Mouse (Mus musculus): Measurements from ENCODE around the gene Btf3l4. TPM values are rescaled to one million over a fixed set of nuclear protein-coding genes. Genes with fewer than 3 reads are reported as not detected.

Btf3l4 gene
- polyA plus RNA-seq, 1 experiment from 2014 or later = 177 TPM

GRCm38 (mm10) chr4:108845824-108846569 is 12.6 kb upstream of the Btf3l4 start:
- 95% methylated on average over 5 of the region's 5 CpGs for WGBS
- ATAC-seq = no peak
- H3K4me1 ChIP-seq (ENCODE audit: control insufficient read depth, insufficient read depth, low read length) = peaks cover 25% of the 10 kb centered on the region
- H3K4me2 ChIP-seq (ENCODE audit: low read length) = no peak overlapping the region
- no peak overlapping the region for H3K4me3 ChIP-seq (ENCODE audit: low read depth, low read length)
- H3K9ac ChIP-seq (ENCODE audit: low read depth, low read length) = no peak overlapping the region
- peaks cover 4% of the 10 kb centered on the region; the same call in 1 of the 2 replicates for H3K36me3 ChIP-seq (ENCODE audit: control insufficient read depth, insufficient read depth, low read length)
- no peaks in the 10 kb centered on the region for H3K27me3 ChIP-seq (ENCODE audit: control insufficient read depth, insufficient read depth, low read depth, low read length)
- no peak overlapping the region for H3K27ac ChIP-seq (ENCODE audit: low read length)
- H3K9me3 ChIP-seq (replicated peaks; ENCODE audit: control insufficient read depth, low read length, poor library complexity, severe bottlenecking) = no peaks in the 10 kb centered on the region

GRCm38 (mm10) chr4:108843336-108843735 is 9.9 kb upstream of the Btf3l4 start:
- Histone ChIP-seq H3K9ac (ENCODE audit: low read depth, low read length) (no peak overlapping the region), H3K4me1 (ENCODE audit: control insufficient read depth, insufficient read depth, low read length) (peaks cover 4% of the 10 kb centered on the region; the same call in 1 of the 2 replicates), H3K27me3 (ENCODE audit: control insufficient read depth, insufficient read depth, low read depth, low read length) (no peaks in the 10 kb centered on the region), H3K4me3 (ENCODE audit: low read depth, low read length) (no peak overlapping the region), H3K9me3 (replicated peaks; ENCODE audit: control insufficient read depth, low read length, poor library complexity, severe bottlenecking) (no peaks in the 10 kb centered on the region), H3K36me3 (ENCODE audit: control insufficient read depth, insufficient read depth, low read length) (0 out of 2 replicates have a peak, but pooled peaks cover 2% of the 10 kb centered on the region), H3K4me2 (ENCODE audit: low read length) (no peak overlapping the region), H3K27ac (ENCODE audit: low read length) (no peak overlapping the region)
- ATAC-seq = no peak

DNA sequence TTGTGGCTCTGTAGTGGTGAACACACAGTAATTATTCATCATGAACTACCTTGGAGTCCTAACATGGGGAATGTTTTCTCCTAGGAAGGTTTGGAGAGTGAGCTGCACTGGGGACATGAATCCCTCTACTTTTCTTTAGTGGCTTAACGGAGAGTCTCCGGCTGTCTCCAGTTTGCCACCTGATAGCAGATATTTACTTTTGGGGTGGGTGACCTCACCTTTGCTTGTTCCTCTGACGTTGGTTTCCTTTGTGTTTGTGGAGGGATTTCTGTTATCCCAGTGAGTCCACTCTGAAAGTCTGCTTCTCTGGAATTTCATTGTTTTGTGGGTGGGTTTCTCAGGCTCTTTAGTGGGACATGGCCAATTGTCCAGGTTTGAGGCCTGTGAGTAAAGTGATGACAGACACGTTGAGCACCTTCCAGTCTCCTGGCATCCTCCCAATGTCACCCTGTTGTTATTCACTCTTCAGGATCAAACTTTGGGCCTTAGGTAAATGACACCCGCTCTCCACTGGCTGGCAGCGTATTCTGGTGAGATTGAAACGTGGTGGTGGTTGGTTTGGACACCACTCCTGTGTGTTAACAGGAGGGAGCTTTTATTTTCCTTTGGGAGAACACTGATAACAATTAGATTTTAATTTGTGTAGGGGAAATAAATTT is 8.6 kb upstream of the Btf3l4 start:
- Histone ChIP-seq H3K4me2 (ENCODE audit: low read length) (no peak overlapping the region), H3K9ac (ENCODE audit: low read depth, low read length) (no peak overlapping the region), H3K4me1 (ENCODE audit: control insufficient read depth, insufficient read depth, low read length) (peaks cover 7% of the 10 kb centered on the region), H3K27ac (ENCODE audit: low read length) (no peak overlapping the region), H3K4me3 (ENCODE audit: low read depth, low read length) (no peak overlapping the region), H3K27me3 (ENCODE audit: control insufficient read depth, insufficient read depth, low read depth, low read length) (no peaks in the 10 kb centered on the region), H3K9me3 (replicated peaks; ENCODE audit: control insufficient read depth, low read length, poor library complexity, severe bottlenecking) (no peaks in the 10 kb centered on the region), H3K36me3 (ENCODE audit: control insufficient read depth, insufficient read depth, low read length) (0 out of 2 replicates have a peak, but pooled peaks cover 2% of the 10 kb centered on the region)
- no peak for ATAC-seq
- WGBS = 92% methylated on average over 7 of the region's 7 CpGs

GRCm38 (mm10) chr4:108838031-108838430 is 4.6 kb upstream of the Btf3l4 start:
- ATAC-seq = no peak
- Histone ChIP-seq H3K9me3 (replicated peaks; ENCODE audit: control insufficient read depth, low read length, poor library complexity, severe bottlenecking) (no peaks in the 10 kb centered on the region), H3K36me3 (ENCODE audit: control insufficient read depth, insufficient read depth, low read length) (0 out of 2 replicates have a peak, but pooled peaks cover 2% of the 10 kb centered on the region), H3K9ac (ENCODE audit: low read depth, low read length) (no peak overlapping the region), H3K27ac (ENCODE audit: low read length) (no peak overlapping the region), H3K27me3 (ENCODE audit: control insufficient read depth, insufficient read depth, low read depth, low read length) (no peaks in the 10 kb centered on the region), H3K4me3 (ENCODE audit: low read depth, low read length) (no peak overlapping the region), H3K4me2 (ENCODE audit: low read length) (no peak overlapping the region), H3K4me1 (ENCODE audit: control insufficient read depth, insufficient read depth, low read length) (peaks cover 22% of the 10 kb centered on the region)
- 91% methylated on average over 4 of the region's 4 CpGs for WGBS

GRCm38 (mm10) chr4:108835496-108835895 is 2.1 kb upstream of the Btf3l4 start:
- H3K27ac ChIP-seq (ENCODE audit: low read length) = peak overlapping the region; percentile 93; the same call in 1 of the 2 replicates
- ATAC-seq = no peak
- H3K4me1 ChIP-seq (ENCODE audit: control insufficient read depth, insufficient read depth, low read length) = peaks cover 36% of the 10 kb centered on the region
- H3K4me2 ChIP-seq (ENCODE audit: low read length) = peak overlapping the region; percentile 83
- H3K9me3 ChIP-seq (replicated peaks; ENCODE audit: control insufficient read depth, low read length, poor library complexity, severe bottlenecking) = no peaks in the 10 kb centered on the region
- H3K36me3 ChIP-seq (ENCODE audit: control insufficient read depth, insufficient read depth, low read length) = 0 out of 2 replicates have a peak, but pooled peaks cover under 1% of the 10 kb centered on the region
- peak overlapping the region; percentile 57 for H3K4me3 ChIP-seq (ENCODE audit: low read depth, low read length)
- H3K27me3 ChIP-seq (ENCODE audit: control insufficient read depth, insufficient read depth, low read depth, low read length) = no peaks in the 10 kb centered on the region
- peak overlapping the region; percentile 70 for H3K9ac ChIP-seq (ENCODE audit: low read depth, low read length)
- 60% methylated on average over 3 of the region's 3 CpGs for WGBS

DNA sequence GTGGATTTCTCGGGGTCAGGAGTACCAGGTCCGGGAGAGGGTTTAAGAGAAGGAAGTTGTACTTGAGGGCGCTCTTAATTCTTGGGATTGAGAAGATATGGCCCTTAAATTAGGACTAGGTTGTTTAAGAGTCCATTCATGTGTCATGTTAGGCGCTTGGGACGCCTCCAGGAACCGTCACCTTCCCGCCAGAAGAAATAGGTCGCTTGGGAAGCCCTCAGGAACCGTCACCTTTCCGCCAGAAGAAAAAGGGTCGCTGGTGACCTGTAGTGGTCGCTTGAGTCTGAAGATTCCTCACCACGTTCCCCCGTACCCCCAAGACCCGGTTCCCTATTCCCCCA is 1.5 kb upstream of the Btf3l4 start:
- peaks cover 36% of the 10 kb centered on the region for H3K4me1 ChIP-seq (ENCODE audit: control insufficient read depth, insufficient read depth, low read length)
- no peaks in the 10 kb centered on the region for H3K9me3 ChIP-seq (replicated peaks; ENCODE audit: control insufficient read depth, low read length, poor library complexity, severe bottlenecking)
- H3K4me3 ChIP-seq (ENCODE audit: low read depth, low read length) = peak overlapping the region; percentile 57
- WGBS = under 1% methylated on average over 15 of the region's 15 CpGs
- no peaks in the 10 kb centered on the region for H3K36me3 ChIP-seq (ENCODE audit: control insufficient read depth, insufficient read depth, low read length)
- no peak for ATAC-seq
- H3K4me2 ChIP-seq (ENCODE audit: low read length) = peak overlapping the region; percentile 83
- peak overlapping the region; percentile 93 for H3K27ac ChIP-seq (ENCODE audit: low read length)
- H3K27me3 ChIP-seq (ENCODE audit: control insufficient read depth, insufficient read depth, low read depth, low read length) = no peaks in the 10 kb centered on the region
- peak overlapping the region; percentile 70 for H3K9ac ChIP-seq (ENCODE audit: low read depth, low read length)

GRCm38 (mm10) chr4:108834115-108834970 is 929 bp upstream of the Btf3l4 start, which contains the start of gene Txndc12:
Gene Txndc12, plus strand, starts transcription at chr4:108834601.
- no peaks in the 10 kb centered on the region for H3K36me3 ChIP-seq (ENCODE audit: control insufficient read depth, insufficient read depth, low read length)
- H3K27ac ChIP-seq (ENCODE audit: low read length) = peak within 1 kb of the TSS; percentile 93
- peaks cover 36% of the 10 kb centered on the region for H3K4me1 ChIP-seq (ENCODE audit: control insufficient read depth, insufficient read depth, low read length)
- no peaks in the 10 kb centered on the region for H3K9me3 ChIP-seq (replicated peaks; ENCODE audit: control insufficient read depth, low read length, poor library complexity, severe bottlenecking)
- under 1% methylated on average over 34 of the region's 34 CpGs for WGBS
- peak within 1 kb of the TSS; percentile 57 for H3K4me3 ChIP-seq (ENCODE audit: low read depth, low read length)
- H3K4me2 ChIP-seq (ENCODE audit: low read length) = peak within 1 kb of the TSS; percentile 83
- peak; percentile 81 for ATAC-seq
- peak within 1 kb of the TSS; percentile 88 for H3K9ac ChIP-seq (ENCODE audit: low read depth, low read length)
- no peaks in the 10 kb centered on the region for H3K27me3 ChIP-seq (ENCODE audit: control insufficient read depth, insufficient read depth, low read depth, low read length)

DNA sequence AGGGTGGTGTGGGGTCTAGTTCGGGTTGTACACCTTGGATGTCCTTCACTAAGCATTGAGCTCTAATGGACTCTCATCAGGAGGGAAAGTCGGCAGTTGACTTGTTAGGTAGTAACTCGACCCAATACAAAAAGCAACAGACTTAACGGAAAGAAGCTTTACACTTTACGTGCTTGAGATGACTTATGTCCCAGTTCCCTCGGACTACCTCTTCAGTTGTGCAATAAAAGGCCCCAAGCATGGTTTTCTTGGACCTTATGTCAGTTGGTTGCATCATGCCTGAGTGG is 357 bp upstream of the Btf3l4 start:
- 0% methylated on average over 6 of the region's 6 CpGs for WGBS
- no peaks in the 10 kb centered on the region for H3K27me3 ChIP-seq (ENCODE audit: control insufficient read depth, insufficient read depth, low read depth, low read length)
- H3K4me1 ChIP-seq (ENCODE audit: control insufficient read depth, insufficient read depth, low read length) = peaks cover 36% of the 10 kb centered on the region
- peak overlapping the region; percentile 93 for H3K27ac ChIP-seq (ENCODE audit: low read length)
- H3K4me3 ChIP-seq (ENCODE audit: low read depth, low read length) = peak overlapping the region; percentile 57
- H3K4me2 ChIP-seq (ENCODE audit: low read length) = peak overlapping the region; percentile 83
- H3K9me3 ChIP-seq (replicated peaks; ENCODE audit: control insufficient read depth, low read length, poor library complexity, severe bottlenecking) = no peaks in the 10 kb centered on the region
- peaks cover 2% of the 10 kb centered on the region; the same call in 1 of the 2 replicates for H3K36me3 ChIP-seq (ENCODE audit: control insufficient read depth, insufficient read depth, low read length)
- ATAC-seq = no peak
- peak overlapping the region; percentile 70 for H3K9ac ChIP-seq (ENCODE audit: low read depth, low read length)

Measured in midbrain, embryonic 16.5 days (tissue).